Mouse (Mus musculus): ENCODE data around the gene Rab28. TPM values are rescaled to one million over a fixed set of nuclear protein-coding genes. Genes with fewer than 3 reads are reported as not detected.

The Rab28 gene
- polyA plus RNA-seq, 1 experiment from 2014 or later, result 79.1 TPM

GRCm38 (mm10) chr5:41621748-41622147 is 86.2 kb downstream of the Rab28 start:
- Histone ChIP-seq H3K4me1 (no peaks in the 10 kb centered on the region), H3K4me3 (no peak overlapping the region), H3K27me3 (no peaks in the 10 kb centered on the region), H3K36me3 (0 out of 2 replicates have a peak, but pooled peaks cover 4% of the 10 kb centered on the region), H3K4me2 (no peak overlapping the region), H3K27ac (no peak overlapping the region), H3K9ac (no peak overlapping the region), H3K9me3 (no peaks in the 10 kb centered on the region)
- no peak for ATAC-seq (ENCODE audit: insufficient number of reproducible peaks, insufficient read depth, low FRiP score, low TSS enrichment, low read depth)
- WGBS, result 88% methylated on average over 3 of the region's 3 CpGs

- Histone ChIP-seq H3K9me3 (no peaks in the 10 kb centered on the region), H3K27ac (no peak overlapping the region), H3K27me3 (no peaks in the 10 kb centered on the region), H3K9ac (no peak overlapping the region), H3K4me2 (no peak overlapping the region), H3K36me3 (no peaks in the 10 kb centered on the region), H3K4me3 (no peak overlapping the region), H3K4me1 (no peaks in the 10 kb centered on the region)
- no peak for ATAC-seq (ENCODE audit: insufficient number of reproducible peaks, insufficient read depth, low FRiP score, low TSS enrichment, low read depth)
- WGBS, result 67% methylated on average over 1 of the region's 1 CpGs
Measured at GRCm38 (mm10) chr5:41618966-41619365, 89.0 kb downstream of the Rab28 start.

GRCm38 (mm10) chr5:41610447-41611030 is 97.4 kb downstream of the Rab28 start:
- H3K9me3 ChIP-seq, result no peaks in the 10 kb centered on the region

GRCm38 (mm10) chr5:41596242-41597117 is 111.5 kb downstream of the Rab28 start:
- no peak overlapping the region for H3K27ac ChIP-seq
- ATAC-seq (ENCODE audit: insufficient number of reproducible peaks, insufficient read depth, low FRiP score, low TSS enrichment, low read depth), result no peak
- H3K4me1 ChIP-seq, result no peaks in the 10 kb centered on the region
- no peak overlapping the region for H3K4me2 ChIP-seq
- no peaks in the 10 kb centered on the region for H3K9me3 ChIP-seq
- no peaks in the 10 kb centered on the region for H3K36me3 ChIP-seq
- no peaks in the 10 kb centered on the region for H3K27me3 ChIP-seq
- no peak overlapping the region for H3K9ac ChIP-seq
- 92% methylated on average over 3 of the region's 3 CpGs for WGBS
- H3K4me3 ChIP-seq, result no peak overlapping the region

More at GRCm38 (mm10) chr5:41610447-41611030, 97.4 kb downstream of the Rab28 start:
- Histone ChIP-seq H3K4me1 (no peaks in the 10 kb centered on the region), H3K27me3 (no peaks in the 10 kb centered on the region), H3K4me2 (no peak overlapping the region), H3K36me3 (no peaks in the 10 kb centered on the region), H3K4me3 (no peak overlapping the region), H3K9ac (no peak overlapping the region), H3K27ac (no peak overlapping the region)
- no peak for ATAC-seq (ENCODE audit: insufficient number of reproducible peaks, insufficient read depth, low FRiP score, low TSS enrichment, low read depth)
- WGBS, result 41% methylated on average over 5 of the region's 5 CpGs

GRCm38 (mm10) chr5:41595199-41595598 is 112.8 kb downstream of the Rab28 start:
- H3K4me2 ChIP-seq, result no peak overlapping the region
- no peaks in the 10 kb centered on the region for H3K36me3 ChIP-seq
- H3K9ac ChIP-seq, result no peak overlapping the region
- no peak overlapping the region for H3K27ac ChIP-seq
- 73% methylated on average over 3 of the region's 3 CpGs for WGBS
- no peak for ATAC-seq (ENCODE audit: insufficient number of reproducible peaks, insufficient read depth, low FRiP score, low TSS enrichment, low read depth)
- H3K4me3 ChIP-seq, result no peak overlapping the region
- no peaks in the 10 kb centered on the region for H3K27me3 ChIP-seq
- no peaks in the 10 kb centered on the region for H3K4me1 ChIP-seq
- no peaks in the 10 kb centered on the region for H3K9me3 ChIP-seq

GRCm38 (mm10) chr5:41578051-41578450 is 129.9 kb downstream of the Rab28 start:
- ATAC-seq (ENCODE audit: insufficient number of reproducible peaks, insufficient read depth, low FRiP score, low TSS enrichment, low read depth), result no peak
- H3K9me3 ChIP-seq, result no peaks in the 10 kb centered on the region
- H3K27ac ChIP-seq, result no peak overlapping the region
- WGBS, result 78% methylated on average over 2 of the region's 2 CpGs
- no peak overlapping the region for H3K4me2 ChIP-seq
- H3K9ac ChIP-seq, result no peak overlapping the region
- H3K4me1 ChIP-seq, result no peaks in the 10 kb centered on the region
- H3K27me3 ChIP-seq, result no peaks in the 10 kb centered on the region
- no peaks in the 10 kb centered on the region for H3K36me3 ChIP-seq
- no peak overlapping the region for H3K4me3 ChIP-seq

Other genes with a start within 250 kb of the Rab28 start
- gene Nkx3-2, start 56.3 kb upstream of the Rab28 start, polyA plus RNA-seq (2015; fragmentation: Nextera tagmentation; extraction: Ambion mirVana), result 0.35 TPM in 1 of 2 replicates, not detected in the other
- gene Bod1l, start 136.2 kb upstream of the Rab28 start, polyA plus RNA-seq (2015; fragmentation: Nextera tagmentation; extraction: Ambion mirVana), result 28.5 and 30.0 TPM in 2 replicates

Measured in embryonic facial prominence, embryonic 13.5 days (tissue).